In the genomic region with DNA sequence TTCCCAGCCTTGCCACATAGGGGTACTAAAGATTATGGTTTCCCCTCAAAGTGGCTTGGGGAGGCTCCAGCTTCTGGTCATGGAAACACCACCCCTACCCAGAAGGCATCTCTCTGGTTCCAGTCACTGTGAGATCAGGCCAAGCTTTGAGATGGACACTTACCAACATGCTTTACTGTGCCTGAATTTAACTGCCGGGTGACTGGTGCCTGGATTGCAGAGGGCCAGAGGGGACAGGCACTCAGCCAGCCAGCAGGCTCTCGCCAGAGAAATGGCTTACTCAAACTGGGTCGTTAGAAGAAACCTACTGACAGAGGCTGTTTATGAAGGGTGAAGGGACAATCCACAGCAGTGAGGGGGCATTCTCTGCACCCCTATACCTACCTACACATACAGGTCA, we compare ENCODE assay signal across 20 mouse cellular contexts. TPM values are rescaled to one million over a fixed set of nuclear protein-coding genes. Genes with fewer than 3 reads are reported as not detected.
DNase-seq lines count a peak whose midpoint lies in the region; ATAC-seq lines count a peak whose summit lies in the region.
"Had no signal": no experiment of that assay in that cellular context is flagged by ENCODE, and none has a peak within 500 bp of the region (broad histone marks: within the 10 kb centered on the region; RNA-seq: fewer than 3 reads in every experiment).

No protein-coding gene starts in this region.

- 0 out of 2 replicates have a peak overlapping the region, but pooled peaks have one; percentile 37 for H3K9ac ChIP-seq in heart, embryonic 13.5 days
- no peak overlapping the region for H3K9ac ChIP-seq in lung, embryonic 16.5 days (ENCODE audit: low read length)
- H3K9ac ChIP-seq: embryonic facial prominence, embryonic 12.5 days; forebrain, embryonic 12.5 days; midbrain, embryonic 13.5 days had no signal

- H3K36me3 ChIP-seq in heart, embryonic 13.5 days: no peaks in the 10 kb centered on the region
- H3K36me3 ChIP-seq in heart, embryonic 10.5 days: no peaks in the 10 kb centered on the region
- no peaks in the 10 kb centered on the region for H3K36me3 ChIP-seq in lung, embryonic 16.5 days (ENCODE audit: control insufficient read depth, insufficient read depth, low read length)
- H3K36me3 ChIP-seq: embryonic facial prominence, embryonic 12.5 days; forebrain, embryonic 12.5 days; midbrain, embryonic 13.5 days had no signal

- H3K4me2 ChIP-seq in heart, embryonic 13.5 days: no peak overlapping the region
- no peak overlapping the region for H3K4me2 ChIP-seq in lung, embryonic 16.5 days (ENCODE audit: low read depth, low read length)
- H3K4me2 ChIP-seq: embryonic facial prominence, embryonic 12.5 days; forebrain, embryonic 12.5 days; midbrain, embryonic 13.5 days had no signal

- H3K27ac ChIP-seq in heart, embryonic 13.5 days (replicated peaks): no peak overlapping the region
- no peak overlapping the region for H3K27ac ChIP-seq in heart, embryonic 10.5 days
- H3K27ac ChIP-seq in brown adipose tissue, adult 24 weeks (replicated peaks; ENCODE audit: low read depth, low read length): peak overlapping the region; percentile 83
- peak overlapping the region; percentile 83 for H3K27ac ChIP-seq in lung, embryonic 16.5 days (ENCODE audit: low read length)
- H3K27ac ChIP-seq: embryonic facial prominence, embryonic 12.5 days; forebrain, embryonic 12.5 days; left cerebral cortex, adult 2 months; midbrain, embryonic 13.5 days had no signal

- 38% methylated on average over 3 of the region's 3 CpGs for WGBS in heart, embryonic 13.5 days
- 50% methylated on average over 3 of the region's 3 CpGs for WGBS in heart, embryonic 10.5 days
- WGBS in lung, embryonic 16.5 days: 24% methylated on average over 3 of the region's 3 CpGs

- no peak for ATAC-seq in heart, embryonic 13.5 days (ENCODE audit: extremely low read depth, insufficient number of reproducible peaks, low FRiP score, low TSS enrichment)
- peak; percentile 8; the same call in 1 of the 2 replicates for ATAC-seq in lung, embryonic 16.5 days (ENCODE audit: low read depth)
- ATAC-seq: CD4-positive, CD25-positive, alpha-beta regulatory T cell, adult 4 months; hindbrain, embryonic 16.5 days; midbrain, embryonic 13.5 days had no signal

- no peak overlapping the region for H3K4me3 ChIP-seq in heart, embryonic 13.5 days
- no peak overlapping the region for H3K4me3 ChIP-seq in heart, embryonic 10.5 days
- no peak overlapping the region for H3K4me3 ChIP-seq in brown adipose tissue, adult 24 weeks (ENCODE audit: insufficient read depth, low read depth, low read length)
- no peak overlapping the region for H3K4me3 ChIP-seq in lung, embryonic 16.5 days (ENCODE audit: low read length)
- H3K4me3 ChIP-seq: embryonic facial prominence, embryonic 12.5 days; forebrain, embryonic 12.5 days; left cerebral cortex, adult 2 months; midbrain, embryonic 13.5 days had no signal

- H3K27me3 ChIP-seq in heart, embryonic 13.5 days (replicated peaks): peaks cover 7% of the 10 kb centered on the region
- peaks cover 13% of the 10 kb centered on the region for H3K27me3 ChIP-seq in heart, embryonic 10.5 days (ENCODE audit: insufficient read depth, poor library complexity, severe bottlenecking)
- H3K27me3 ChIP-seq in lung, embryonic 16.5 days (ENCODE audit: control insufficient read depth, insufficient read depth, low read depth, low read length): no peaks in the 10 kb centered on the region

- intact Hi-C loops in gastrocnemius, postnatal 14 days (cut with DNase I; ENCODE audit: low total_unique reads): no loop called here

- peaks cover 16% of the 10 kb centered on the region for H3K4me1 ChIP-seq in heart, embryonic 13.5 days
- peaks cover 23% of the 10 kb centered on the region for H3K4me1 ChIP-seq in heart, embryonic 10.5 days
- H3K4me1 ChIP-seq in brown adipose tissue, adult 24 weeks (ENCODE audit: control insufficient read depth, insufficient read depth, insufficient read length, low read length): peaks cover 22% of the 10 kb centered on the region
- peaks cover 38% of the 10 kb centered on the region for H3K4me1 ChIP-seq in lung, embryonic 16.5 days (replicated peaks; ENCODE audit: control insufficient read depth, insufficient read depth, low read length)
- H3K4me1 ChIP-seq: embryonic facial prominence, embryonic 12.5 days; forebrain, embryonic 12.5 days; midbrain, embryonic 13.5 days had no signal

- H3K9me3 ChIP-seq in heart, embryonic 13.5 days: no peaks in the 10 kb centered on the region
- no peaks in the 10 kb centered on the region for H3K9me3 ChIP-seq in heart, embryonic 10.5 days
- H3K9me3 ChIP-seq in lung, embryonic 16.5 days (ENCODE audit: control insufficient read depth, low read length): no peaks in the 10 kb centered on the region
- H3K9me3 ChIP-seq: embryonic facial prominence, embryonic 12.5 days; forebrain, embryonic 12.5 days; midbrain, embryonic 13.5 days had no signal

- DNase-seq in heart, embryonic 10.5 days (ENCODE audit: low spot score): no peak
- peak; percentile 71 for DNase-seq in gastrocnemius, postnatal 14 days
- DNase-seq in right cerebral cortex, postnatal 10 days (ENCODE audit: low spot score in 2 of 2): no peak
- DNase-seq in urinary bladder, adult 2 months (ENCODE audit: low spot score): no peak
- no peak for DNase-seq in ovary, postnatal 10 days (ENCODE audit: low spot score)
- DNase-seq: cerebellum, adult 9-11 months; right cerebral cortex, postnatal 4 days; thymus, postnatal 36 days had no signal

RNA-seq across cellular contexts. Expression of a gene that starts 7.2 kb away (rescaled TPM):
- polyA plus RNA-seq in heart, embryonic 13.5 days (2015; fragmentation: Nextera tagmentation; extraction: Ambion mirVana): 1.7 and 2.3 TPM in 2 replicates
- 1.4 and 2.1 TPM in 2 replicates for polyA plus RNA-seq in heart, embryonic 10.5 days (2016; fragmentation: Nextera tagmentation; extraction: Ambion mirVana)
- polyA plus RNA-seq in brown adipose tissue, adult 24 weeks (2012; ENCODE audit: insufficient read depth, insufficient read length, missing spikeins): 1.0 and 2.7 TPM in 2 replicates
- total RNA-seq in gastrocnemius, postnatal 14 days (2021): 10 to 100 TPM in 1 of 2 experiments, 1 to 10 TPM in 1; 5.5 to 10.2 TPM
- polyA plus RNA-seq in lung, embryonic 16.5 days (2015; fragmentation: Nextera tagmentation; extraction: Ambion mirVana): 4.7 and 4.8 TPM in 2 replicates
- 1.4 and 1.5 TPM in 2 replicates for polyA plus RNA-seq in urinary bladder, adult 2 months (2012; rRNA removed)
- polyA plus RNA-seq: CD4-positive, CD25-positive, alpha-beta regulatory T cell, adult 4 months had no signal

RNA-seq across cellular contexts. Expression of a gene that starts 14.0 kb away (rescaled TPM):
- 5.0 and 5.2 TPM in 2 replicates for polyA plus RNA-seq in heart, embryonic 13.5 days (2015; fragmentation: Nextera tagmentation; extraction: Ambion mirVana)
- 1.9 and 3.9 TPM in 2 replicates for polyA plus RNA-seq in heart, embryonic 10.5 days (2016; fragmentation: Nextera tagmentation; extraction: Ambion mirVana)
- polyA plus RNA-seq in brown adipose tissue, adult 24 weeks (2012; ENCODE audit: insufficient read depth, insufficient read length, missing spikeins): 138 and 139 TPM in 2 replicates
- total RNA-seq in gastrocnemius, postnatal 14 days (2021): 1 to 10 TPM; 6.7 to 7.7 TPM
- polyA plus RNA-seq in lung, embryonic 16.5 days (2015; fragmentation: Nextera tagmentation; extraction: Ambion mirVana): 53.8 and 55.8 TPM in 2 replicates
- polyA plus RNA-seq in urinary bladder, adult 2 months (2012; rRNA removed): 25.6 and 28.8 TPM in 2 replicates
- polyA plus RNA-seq: CD4-positive, CD25-positive, alpha-beta regulatory T cell, adult 4 months had no signal

RNA-seq across cellular contexts. Expression of a gene that starts 23.4 kb away (rescaled TPM):
- 0.34 TPM in 1 of 2 replicates, not detected in the other for polyA plus RNA-seq in heart, embryonic 13.5 days (2015; fragmentation: Nextera tagmentation; extraction: Ambion mirVana)
- 0.27 and 0.38 TPM in 2 replicates for polyA plus RNA-seq in heart, embryonic 10.5 days (2016; fragmentation: Nextera tagmentation; extraction: Ambion mirVana)
- polyA plus RNA-seq in brown adipose tissue, adult 24 weeks (2012; ENCODE audit: insufficient read depth, insufficient read length, missing spikeins): 0.75 TPM in 1 of 2 replicates, not detected in the other
- total RNA-seq in gastrocnemius, postnatal 14 days (2021): under 1 TPM; 0.14 to 0.38 TPM
- polyA plus RNA-seq in lung, embryonic 16.5 days (2015; fragmentation: Nextera tagmentation; extraction: Ambion mirVana): 0.35 TPM in 1 of 2 replicates, not detected in the other
- 0.55 and 0.87 TPM in 2 replicates for polyA plus RNA-seq in urinary bladder, adult 2 months (2012; rRNA removed)
- polyA plus RNA-seq: CD4-positive, CD25-positive, alpha-beta regulatory T cell, adult 4 months had no signal

RNA-seq across cellular contexts. Expression of a gene that starts 38.4 kb away (rescaled TPM):
- polyA plus RNA-seq in heart, embryonic 13.5 days (2015; fragmentation: Nextera tagmentation; extraction: Ambion mirVana): 5.3 and 5.9 TPM in 2 replicates
- 5.6 and 7.8 TPM in 2 replicates for polyA plus RNA-seq in heart, embryonic 10.5 days (2016; fragmentation: Nextera tagmentation; extraction: Ambion mirVana)
- polyA plus RNA-seq in brown adipose tissue, adult 24 weeks (2012; ENCODE audit: insufficient read depth, insufficient read length, missing spikeins): 7.3 and 11.6 TPM in 2 replicates
- 10 to 100 TPM in 1 of 2 experiments, 1 to 10 TPM in 1; 9.1 to 13.2 TPM for total RNA-seq in gastrocnemius, postnatal 14 days (2021)
- 3.9 and 4.9 TPM in 2 replicates for polyA plus RNA-seq in lung, embryonic 16.5 days (2015; fragmentation: Nextera tagmentation; extraction: Ambion mirVana)
- 12.9 and 14.4 TPM in 2 replicates for polyA plus RNA-seq in urinary bladder, adult 2 months (2012; rRNA removed)

RNA-seq across cellular contexts. Expression of a gene that starts 38.5 kb away (rescaled TPM):
- polyA plus RNA-seq in heart, embryonic 13.5 days (2015; fragmentation: Nextera tagmentation; extraction: Ambion mirVana): not detected in 2 replicates
- polyA plus RNA-seq in heart, embryonic 10.5 days (2016; fragmentation: Nextera tagmentation; extraction: Ambion mirVana): not detected in 2 replicates
- not detected in 2 replicates for polyA plus RNA-seq in brown adipose tissue, adult 24 weeks (2012; ENCODE audit: insufficient read depth, insufficient read length, missing spikeins)
- total RNA-seq in gastrocnemius, postnatal 14 days (2021): not detected
- polyA plus RNA-seq in lung, embryonic 16.5 days (2015; fragmentation: Nextera tagmentation; extraction: Ambion mirVana): not detected in 2 replicates
- not detected in 2 replicates for polyA plus RNA-seq in urinary bladder, adult 2 months (2012; rRNA removed)
- total RNA-seq: heart, postnatal 14 days; left cerebral cortex, adult 2 months had no signal
- polyA plus RNA-seq: CD4-positive, CD25-positive, alpha-beta regulatory T cell, adult 4 months; embryonic facial prominence, embryonic 12.5 days; forebrain, embryonic 12.5 days; hindbrain, embryonic 16.5 days; limb, embryonic 14.5 days; midbrain, embryonic 13.5 days; stomach, embryonic 14.5 days had no signal

Comparison
In these comparisons a context has a peak if more than half of its experiments do, and no peak if none do; other contexts are left out.
1. H3K27ac ChIP-seq: peak in brown adipose tissue, adult 24 weeks (single experiment) and lung, embryonic 16.5 days (single experiment); none in heart, embryonic 13.5 days (single experiment) and heart, embryonic 10.5 days (single experiment).